ENCODE assay signal across 10 mouse cellular contexts in the genomic region with DNA sequence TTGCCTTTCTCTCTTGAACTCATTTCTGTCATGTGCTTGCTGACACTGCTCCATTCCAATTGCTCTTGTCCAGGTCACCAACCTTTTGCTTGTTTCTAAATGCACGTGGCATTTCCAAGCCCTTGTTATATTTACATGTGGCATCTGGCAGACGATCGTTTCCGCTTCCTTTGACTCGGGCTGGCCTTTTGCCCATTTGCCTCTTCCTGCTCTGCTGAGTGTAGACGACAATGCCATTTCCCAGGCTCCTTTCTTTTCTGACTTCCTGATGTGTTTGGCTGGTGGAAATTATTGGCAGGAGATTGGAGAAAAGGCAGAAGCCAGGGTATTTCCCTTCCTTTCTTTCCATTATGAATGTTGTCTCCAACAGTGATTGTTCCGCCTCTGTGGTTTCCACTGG. TPM values are rescaled to one million over a fixed set of nuclear protein-coding genes. Genes with fewer than 3 reads are reported as not detected.
DNase-seq lines count a peak whose midpoint lies in the region; ATAC-seq lines count a peak whose summit lies in the region.
"Had no signal": no experiment of that assay in that cellular context is flagged by ENCODE, and none has a peak within 500 bp of the region (broad histone marks: within the 10 kb centered on the region; RNA-seq: fewer than 3 reads in every experiment).

No protein-coding gene starts in this region.

- H3K9ac ChIP-seq in kidney, embryonic 16.5 days (replicated peaks; ENCODE audit: low read length): no peak overlapping the region
- H3K9ac ChIP-seq in heart, embryonic 15.5 days: no peak overlapping the region
- H3K9ac ChIP-seq in lung, embryonic 16.5 days (ENCODE audit: low read length): no peak overlapping the region
- H3K9ac ChIP-seq in hindbrain, embryonic 11.5 days (ENCODE audit: low read depth, low read length): no peak overlapping the region
- H3K9ac ChIP-seq: liver, embryonic 15.5 days had no signal

- H3K9me3 ChIP-seq in kidney, embryonic 16.5 days (ENCODE audit: low read length): no peaks in the 10 kb centered on the region
- no peaks in the 10 kb centered on the region for H3K9me3 ChIP-seq in heart, embryonic 15.5 days (replicated peaks)
- H3K9me3 ChIP-seq in lung, embryonic 16.5 days (ENCODE audit: control insufficient read depth, low read length): no peaks in the 10 kb centered on the region
- H3K9me3 ChIP-seq in hindbrain, embryonic 11.5 days (ENCODE audit: control insufficient read depth, low read length): no peaks in the 10 kb centered on the region
- H3K9me3 ChIP-seq: liver, embryonic 15.5 days had no signal

- H3K4me2 ChIP-seq in kidney, embryonic 16.5 days (replicated peaks; ENCODE audit: low read depth, low read length): no peak overlapping the region
- H3K4me2 ChIP-seq in heart, embryonic 15.5 days: no peak overlapping the region
- no peak overlapping the region for H3K4me2 ChIP-seq in lung, embryonic 16.5 days (ENCODE audit: low read depth, low read length)
- H3K4me2 ChIP-seq in hindbrain, embryonic 11.5 days (replicated peaks; ENCODE audit: low read depth, low read length): no peak overlapping the region
- H3K4me2 ChIP-seq: liver, embryonic 15.5 days had no signal

- no peaks in the 10 kb centered on the region for H3K36me3 ChIP-seq in kidney, embryonic 16.5 days (ENCODE audit: insufficient read depth, low read length)
- H3K36me3 ChIP-seq in heart, embryonic 15.5 days: no peaks in the 10 kb centered on the region
- H3K36me3 ChIP-seq in lung, embryonic 16.5 days (ENCODE audit: control insufficient read depth, insufficient read depth, low read length): no peaks in the 10 kb centered on the region
- H3K36me3 ChIP-seq in hindbrain, embryonic 11.5 days (ENCODE audit: control insufficient read depth, insufficient read depth, low read length): no peaks in the 10 kb centered on the region
- H3K36me3 ChIP-seq: liver, embryonic 15.5 days had no signal

- peak; percentile 35 to 57 for DNase-seq in adrenal gland, adult (ENCODE audit: inconsistent age in 2 of 2, low spot score in 1 of 2)
- DNase-seq in adrenal gland, adult 8-10 months: no peak
- peak; percentile 45 to 46 for DNase-seq in kidney, adult 8-10 months
- DNase-seq in right cerebral cortex, postnatal 36 days (ENCODE audit: low spot score in 2 of 2): no peak
- DNase-seq in hindbrain, embryonic 11.5 days (ENCODE audit: low spot score): no peak

- H3K27me3 ChIP-seq in kidney, embryonic 16.5 days (ENCODE audit: insufficient read depth, low read length): no peaks in the 10 kb centered on the region
- H3K27me3 ChIP-seq in heart, embryonic 15.5 days: no peaks in the 10 kb centered on the region
- H3K27me3 ChIP-seq in lung, embryonic 16.5 days (ENCODE audit: control insufficient read depth, insufficient read depth, low read depth, low read length): no peaks in the 10 kb centered on the region
- H3K27me3 ChIP-seq in hindbrain, embryonic 11.5 days (ENCODE audit: control insufficient read depth, insufficient read depth, low read length): no peaks in the 10 kb centered on the region
- H3K27me3 ChIP-seq: liver, embryonic 15.5 days; Patski had no signal

- no peak overlapping the region for H3K27ac ChIP-seq in kidney, embryonic 16.5 days (ENCODE audit: low read length)
- H3K27ac ChIP-seq in heart, embryonic 15.5 days: peak overlapping the region; percentile 49
- peak overlapping the region; percentile 49 for H3K27ac ChIP-seq in lung, embryonic 16.5 days (ENCODE audit: low read length)
- H3K27ac ChIP-seq in hindbrain, embryonic 11.5 days (ENCODE audit: low read depth, low read length): no peak overlapping the region
- H3K27ac ChIP-seq: liver, embryonic 15.5 days had no signal

- H3K4me3 ChIP-seq in kidney, embryonic 16.5 days (ENCODE audit: low read length): no peak overlapping the region
- no peak overlapping the region for H3K4me3 ChIP-seq in heart, embryonic 15.5 days
- no peak overlapping the region for H3K4me3 ChIP-seq in lung, embryonic 16.5 days (ENCODE audit: low read length)
- no peak overlapping the region for H3K4me3 ChIP-seq in hindbrain, embryonic 11.5 days (ENCODE audit: low read depth, low read length)
- H3K4me3 ChIP-seq: liver, embryonic 15.5 days had no signal

- 59% methylated on average over 7 of the region's 7 CpGs for WGBS in kidney, embryonic 16.5 days
- WGBS in heart, embryonic 15.5 days: 48% methylated on average over 7 of the region's 7 CpGs
- WGBS in lung, embryonic 16.5 days: 59% methylated on average over 7 of the region's 7 CpGs
- 86% methylated on average over 7 of the region's 7 CpGs for WGBS in hindbrain, embryonic 11.5 days

- H3K4me1 ChIP-seq in kidney, embryonic 16.5 days (ENCODE audit: insufficient read depth, low read length): no peaks in the 10 kb centered on the region
- no peaks in the 10 kb centered on the region for H3K4me1 ChIP-seq in heart, embryonic 15.5 days (replicated peaks)
- H3K4me1 ChIP-seq in lung, embryonic 16.5 days (replicated peaks; ENCODE audit: control insufficient read depth, insufficient read depth, low read length): no peaks in the 10 kb centered on the region
- H3K4me1 ChIP-seq in hindbrain, embryonic 11.5 days (replicated peaks; ENCODE audit: control insufficient read depth, insufficient read depth, low read length): no peaks in the 10 kb centered on the region
- H3K4me1 ChIP-seq: liver, embryonic 15.5 days had no signal

- ATAC-seq in kidney, embryonic 16.5 days (ENCODE audit: low FRiP score, low TSS enrichment): no peak
- ATAC-seq in heart, embryonic 15.5 days (replicated peaks; ENCODE audit: insufficient number of reproducible peaks, insufficient read depth, low FRiP score, low read depth): no peak
- ATAC-seq in lung, embryonic 16.5 days (ENCODE audit: low read depth): peak; percentile 54
- ATAC-seq in hindbrain, embryonic 11.5 days (ENCODE audit: low FRiP score): no peak
- ATAC-seq: Patski had no signal

RNA-seq across cellular contexts. Expression of a gene that starts 34.3 kb away (rescaled TPM):
- total RNA-seq in adrenal gland, adult 8-10 months (2022): 10 to 100 TPM; 51.4 to 63.9 (median 55.7) TPM
- 116 and 118 TPM in 2 replicates for polyA plus RNA-seq in kidney, embryonic 16.5 days (2015; fragmentation: Nextera tagmentation; extraction: Ambion mirVana)
- polyA plus RNA-seq in heart, embryonic 15.5 days (2015; fragmentation: Nextera tagmentation; extraction: Ambion mirVana): 115 and 130 TPM in 2 replicates
- 131 and 141 TPM in 2 replicates for polyA plus RNA-seq in lung, embryonic 16.5 days (2015; fragmentation: Nextera tagmentation; extraction: Ambion mirVana)
- polyA plus RNA-seq in hindbrain, embryonic 11.5 days (2014; fragmentation: Nextera tagmentation; extraction: Ambion mirVana): 123 and 138 TPM in 2 replicates

RNA-seq across cellular contexts. Expression of a gene that starts 34.5 kb away (rescaled TPM):
- 10 to 100 TPM; 49.0 to 54.6 (median 52.2) TPM for total RNA-seq in adrenal gland, adult 8-10 months (2022)
- polyA plus RNA-seq in kidney, embryonic 16.5 days (2015; fragmentation: Nextera tagmentation; extraction: Ambion mirVana): 29.5 and 33.9 TPM in 2 replicates
- polyA plus RNA-seq in heart, embryonic 15.5 days (2015; fragmentation: Nextera tagmentation; extraction: Ambion mirVana): 16.6 and 19.0 TPM in 2 replicates
- 33.6 and 38.7 TPM in 2 replicates for polyA plus RNA-seq in lung, embryonic 16.5 days (2015; fragmentation: Nextera tagmentation; extraction: Ambion mirVana)
- polyA plus RNA-seq in hindbrain, embryonic 11.5 days (2014; fragmentation: Nextera tagmentation; extraction: Ambion mirVana): 38.9 and 41.4 TPM in 2 replicates

RNA-seq across cellular contexts. Expression of a gene that starts 43.9 kb away (rescaled TPM):
- total RNA-seq in adrenal gland, adult 8-10 months (2022): 100 to 1,000 TPM; 317 to 419 (median 366) TPM
- 924 and 964 TPM in 2 replicates for polyA plus RNA-seq in kidney, embryonic 16.5 days (2015; fragmentation: Nextera tagmentation; extraction: Ambion mirVana)
- polyA plus RNA-seq in heart, embryonic 15.5 days (2015; fragmentation: Nextera tagmentation; extraction: Ambion mirVana): 962 and 1,080 TPM in 2 replicates
- polyA plus RNA-seq in lung, embryonic 16.5 days (2015; fragmentation: Nextera tagmentation; extraction: Ambion mirVana): 576 and 581 TPM in 2 replicates
- polyA plus RNA-seq in hindbrain, embryonic 11.5 days (2014; fragmentation: Nextera tagmentation; extraction: Ambion mirVana): 838 and 896 TPM in 2 replicates

Comparison
In these comparisons a context has a peak if more than half of its experiments do, and no peak if none do; other contexts are left out.
1. DNase-seq: peak in adrenal gland, adult (2 of 2) and kidney, adult 8-10 months (2 of 2); none in adrenal gland, adult 8-10 months (single experiment), right cerebral cortex, postnatal 36 days (0 of 2) and hindbrain, embryonic 11.5 days (single experiment).
2. H3K27ac ChIP-seq: peak in heart, embryonic 15.5 days (single experiment) and lung, embryonic 16.5 days (single experiment); none in kidney, embryonic 16.5 days (single experiment) and hindbrain, embryonic 11.5 days (single experiment).